Mouse (Mus musculus) megakaryocyte, embryonic 14.5 days (primary cell): ENCODE data around the gene Ndufs5.

ENCODE experiments used
- FLI1 ChIP-seq: IDR thresholded peaks from 2 replicates; pipeline ENCODE4 v1.6.1; 2012; ENCODE audit warnings: low read length, inconsistent platforms, mixed read lengths
- GATA1 ChIP-seq: IDR thresholded peaks from 3 replicates; pipeline ENCODE4 v1.6.1; 2012; ENCODE audit warnings: mixed read lengths, low read length, inconsistent platforms, borderline replicate concordance

GRCm38 (mm10) chr4:123693384-123693783, 24.6 kb downstream of the Ndufs5 start:
- TF ChIP-seq GATA1 (no peak), FLI1 (no peak)
